Mouse (Mus musculus): Measurements from ENCODE around the gene Tnik.

Gene Tnik

DNA sequence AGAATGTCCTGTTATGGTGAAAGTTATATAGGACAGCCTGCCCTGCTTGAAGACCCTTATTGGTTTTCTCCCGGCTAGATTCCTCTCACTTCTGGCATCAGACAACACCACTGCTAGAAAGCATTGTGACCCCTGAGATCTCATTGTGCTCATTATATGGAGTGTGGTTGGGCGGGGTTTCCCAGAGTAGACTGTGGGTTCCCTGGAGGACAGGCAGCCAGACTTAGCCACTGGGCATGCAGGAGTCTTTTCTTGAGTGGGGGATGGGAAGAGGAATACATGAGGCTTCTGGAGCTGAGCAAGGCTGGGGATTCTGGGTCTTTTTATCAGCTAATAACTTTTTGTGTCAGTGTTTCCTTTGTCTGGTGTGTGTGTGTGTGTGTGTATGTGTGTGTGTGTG lies 153.0 kb downstream of the Tnik start:
- no peak for DNase-seq

DNA sequence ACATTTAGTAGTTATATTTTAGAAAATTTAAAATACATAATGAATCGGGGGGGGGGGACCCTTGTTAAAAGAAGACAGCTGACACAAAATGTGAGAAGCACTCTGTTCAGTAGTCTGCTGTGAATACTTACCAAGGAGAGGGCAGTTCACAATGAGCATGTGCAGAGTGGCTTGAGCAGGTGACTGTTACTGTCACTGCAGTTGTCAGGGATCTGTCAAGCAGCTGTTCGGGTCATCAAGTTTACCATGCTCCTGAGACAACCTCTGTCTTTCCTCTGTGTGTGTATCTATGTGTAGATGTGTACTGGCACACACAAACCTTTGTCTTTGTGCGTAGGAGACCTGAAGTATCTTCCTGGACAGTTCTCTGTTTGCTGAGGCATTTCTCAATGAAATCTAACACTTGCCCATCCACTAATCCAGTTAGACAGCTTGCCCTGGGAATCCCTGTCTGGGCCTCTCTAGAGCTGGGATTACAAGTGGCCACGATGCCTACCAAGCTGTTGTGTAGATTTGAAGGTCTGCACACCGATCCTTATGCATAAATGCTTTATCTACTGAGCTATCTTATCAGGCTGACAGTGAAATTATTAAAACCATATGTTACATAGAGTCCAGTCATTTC lies 154.2 kb downstream of the Tnik start:
- no peak for DNase-seq

DNA sequence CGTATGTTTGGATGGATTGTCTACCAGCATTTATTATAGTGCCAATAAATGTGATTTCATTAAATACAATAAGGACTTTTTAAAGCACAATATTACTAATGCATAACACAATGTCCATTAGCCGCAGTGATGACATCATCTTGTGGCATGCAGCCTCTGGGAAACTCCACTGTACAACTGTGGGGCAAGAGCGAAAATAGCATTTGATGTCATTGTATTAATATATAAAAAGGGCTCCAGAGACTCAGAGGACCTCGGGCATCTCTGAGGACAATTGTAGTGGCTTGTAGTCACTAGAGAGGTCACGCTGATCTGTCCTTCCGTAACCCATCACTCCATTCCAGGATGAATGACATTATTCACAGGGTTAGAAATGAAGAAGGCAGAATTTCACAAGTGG lies 157.2 kb downstream of the Tnik start:
- DNase-seq, result no peak

DNA sequence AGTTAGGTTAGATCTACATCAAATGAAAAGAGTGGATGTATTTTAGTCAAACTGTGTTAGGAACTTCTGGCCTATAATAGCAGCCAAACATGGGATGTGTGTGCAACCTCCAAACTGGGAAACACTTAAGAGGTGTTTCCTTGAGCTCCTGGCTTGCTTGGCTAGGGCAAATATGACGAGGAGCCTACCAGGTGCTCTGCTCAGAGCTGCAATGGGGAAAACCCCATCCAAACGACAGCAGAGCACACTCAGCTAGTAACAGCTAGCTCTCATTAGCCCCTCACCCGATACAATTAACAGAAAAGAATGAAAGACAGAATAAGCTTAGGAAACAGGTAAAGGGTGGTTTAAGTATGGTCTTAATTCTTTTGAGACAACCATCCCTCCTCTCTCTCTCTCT lies 157.7 kb downstream of the Tnik start:
- no peak for DNase-seq

DNA sequence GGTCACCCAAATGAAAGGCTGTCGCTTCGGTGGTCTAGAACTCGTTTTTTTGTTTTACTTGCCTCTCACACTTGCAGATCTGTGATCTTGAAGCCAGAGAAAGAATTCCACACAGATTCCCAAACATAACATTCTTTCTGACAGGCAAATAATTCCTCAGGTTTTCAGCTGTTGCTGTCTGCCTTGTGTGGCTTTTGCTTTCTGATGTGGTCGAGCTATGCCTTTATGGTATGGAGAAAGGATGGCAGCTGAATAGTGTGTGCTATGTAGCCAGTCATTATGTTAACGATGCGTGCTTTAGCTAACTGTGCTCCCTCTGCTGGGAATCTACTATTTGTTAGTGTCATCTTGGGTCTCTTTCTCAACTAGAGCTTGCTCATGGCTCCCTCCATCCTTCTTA lies 158.8 kb downstream of the Tnik start:
- no peak for DNase-seq

DNA sequence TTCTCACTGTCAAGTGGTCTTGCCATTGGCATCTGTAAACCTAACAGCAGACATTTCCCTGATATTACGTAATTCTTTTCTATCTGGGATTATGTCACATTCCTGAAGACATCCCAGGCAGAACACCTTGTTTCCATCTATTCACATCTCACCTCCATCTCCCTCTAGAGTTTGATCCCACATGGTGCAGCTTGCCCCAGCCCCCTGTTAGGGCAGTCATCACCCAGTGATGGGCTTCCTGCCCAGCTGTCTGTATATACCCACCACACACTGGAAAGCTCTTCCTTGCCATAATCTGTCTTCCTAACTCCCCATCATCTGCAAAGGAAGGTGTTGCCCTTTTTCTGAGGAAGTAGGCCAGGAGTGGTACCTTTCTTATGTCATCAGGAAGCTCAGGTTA lies 159.2 kb downstream of the Tnik start:
- DNase-seq, result no peak

DNA sequence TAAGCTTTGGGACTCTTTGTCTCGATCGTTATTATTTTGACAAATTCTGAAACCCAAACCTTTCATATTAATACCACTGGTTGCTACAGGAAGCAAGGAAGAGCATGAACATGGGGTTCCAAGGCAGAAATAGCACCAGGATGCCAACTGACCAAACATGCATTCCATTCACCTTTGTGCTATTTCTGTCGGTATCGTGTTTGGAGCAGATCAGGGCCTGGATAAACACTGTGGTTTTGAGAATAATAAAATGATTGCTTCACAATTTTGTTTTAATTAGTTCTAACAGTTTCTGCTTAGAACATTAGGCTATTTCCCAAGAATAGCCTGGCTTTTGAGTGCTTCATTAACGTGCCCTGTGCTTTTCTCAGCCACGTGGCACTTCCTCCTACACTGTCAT lies 162.9 kb downstream of the Tnik start:
- no peak for DNase-seq

DNA sequence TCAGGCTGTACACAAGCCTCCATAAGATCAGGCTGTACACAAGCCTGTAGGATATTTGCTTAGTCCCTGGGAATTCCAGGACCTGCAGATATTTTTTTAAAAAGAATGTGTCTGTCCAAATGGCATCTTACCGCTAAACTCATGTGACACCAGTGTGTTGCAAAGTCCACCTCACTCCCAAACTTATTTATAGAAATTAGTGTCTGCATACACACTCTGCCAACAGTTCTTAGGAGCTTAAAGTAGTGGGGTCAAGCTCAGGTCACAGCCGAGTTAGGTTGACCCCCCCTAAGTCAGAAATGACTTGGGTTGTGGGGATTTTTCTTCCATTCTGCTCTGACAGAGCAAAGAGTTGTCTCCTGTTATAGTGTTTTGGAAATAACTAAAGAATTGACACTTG lies 168.4 kb downstream of the Tnik start:
- no peak for DNase-seq

DNA sequence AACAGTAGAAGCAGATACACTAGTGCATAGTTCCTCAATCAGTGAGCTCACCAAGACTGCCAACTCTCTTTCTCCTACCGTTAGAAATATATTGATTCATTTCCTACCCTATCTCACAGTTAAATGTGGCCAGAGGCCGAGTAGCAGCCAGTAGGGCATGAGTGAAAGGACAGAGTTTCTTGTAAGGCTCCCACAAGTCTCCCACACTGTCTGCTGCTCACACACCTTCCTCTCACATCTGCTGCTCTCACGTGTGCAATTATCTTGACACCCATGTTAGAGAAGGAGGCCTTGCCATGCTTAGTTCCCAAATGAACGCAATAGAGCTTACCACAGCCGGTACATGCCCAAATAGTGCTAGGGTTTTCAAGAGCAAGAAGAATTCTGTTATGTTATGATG lies 169.3 kb downstream of the Tnik start:
- no peak for DNase-seq

DNA sequence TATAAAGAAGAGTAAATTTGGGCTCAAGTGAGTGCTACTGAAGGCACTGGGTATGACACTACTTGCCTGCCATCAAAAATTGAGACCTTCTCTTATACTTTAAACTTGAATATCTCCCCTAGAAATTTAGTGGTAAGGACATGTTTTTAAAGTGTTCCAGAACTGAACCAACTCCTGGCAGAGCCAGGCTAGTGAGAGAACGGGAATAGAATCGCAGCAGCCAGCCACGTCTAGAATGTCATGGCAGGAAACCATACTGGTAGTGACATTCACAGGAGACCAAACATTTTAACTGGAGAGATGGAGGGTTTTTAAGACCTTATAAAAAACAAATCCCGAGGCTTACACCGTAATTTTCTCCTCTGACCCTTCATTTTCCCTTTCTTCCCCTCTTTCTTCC lies 172.5 kb downstream of the Tnik start:
- DNase-seq, result no peak

DNA sequence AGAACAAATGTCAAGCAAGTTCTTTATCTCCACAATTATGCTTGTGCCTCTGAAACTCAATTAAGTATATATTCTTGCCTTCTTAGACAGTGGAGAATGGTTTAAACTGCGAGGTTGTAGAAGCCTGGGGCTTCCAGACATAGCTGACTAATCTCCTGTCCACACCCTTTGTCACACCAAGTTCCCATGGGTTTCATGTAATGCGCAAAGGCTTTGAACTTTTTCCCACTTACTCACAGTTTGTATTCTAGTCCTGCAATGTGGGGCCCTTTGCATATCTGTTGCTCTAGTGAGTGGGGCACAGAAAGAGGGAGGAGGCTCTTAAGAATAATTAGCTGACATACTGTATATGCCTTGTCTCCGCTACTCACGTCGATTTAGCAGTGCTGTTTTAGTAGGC lies 174.4 kb downstream of the Tnik start:
- DNase-seq, result no peak

DNA sequence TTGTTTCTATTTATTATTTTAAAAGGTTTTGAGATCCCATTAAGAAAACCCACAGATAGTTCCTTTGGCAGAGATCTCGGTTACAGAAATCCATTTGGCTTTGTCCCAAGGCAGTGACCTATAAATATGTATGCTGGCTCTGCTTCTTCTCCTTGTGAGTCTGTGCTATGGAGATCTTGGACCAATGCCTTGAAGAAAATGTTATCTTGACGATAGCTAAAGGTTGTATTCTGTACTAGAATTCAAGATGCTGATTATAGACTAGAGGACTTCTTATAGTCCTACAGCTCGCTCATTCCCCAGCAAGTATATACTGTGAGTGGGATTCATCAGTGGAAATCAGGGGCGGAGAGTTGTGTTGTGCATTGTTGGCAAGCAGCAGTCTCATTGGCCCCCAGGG lies 178.5 kb downstream of the Tnik start:
- DNase-seq, result peak; percentile 1

DNA sequence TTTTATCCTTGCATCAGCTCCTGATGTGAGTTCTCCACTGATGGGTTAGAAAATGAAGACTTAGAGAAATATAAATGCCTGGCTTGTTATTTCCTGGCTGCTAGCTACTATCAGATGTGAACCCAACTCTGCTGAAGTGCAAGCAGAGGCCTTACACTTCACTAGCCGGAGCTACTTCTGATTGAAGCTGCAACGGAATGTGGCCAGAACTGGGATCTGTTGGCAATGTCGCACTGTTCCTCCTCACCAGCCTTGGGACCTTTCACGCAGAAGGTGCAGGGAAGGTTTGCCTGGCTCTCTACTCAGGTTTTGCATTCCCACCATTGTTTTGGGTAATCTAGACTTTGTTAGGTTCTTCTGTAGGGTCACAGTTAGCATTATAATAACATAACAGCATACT lies 179.1 kb downstream of the Tnik start:
- DNase-seq, result no peak

DNA sequence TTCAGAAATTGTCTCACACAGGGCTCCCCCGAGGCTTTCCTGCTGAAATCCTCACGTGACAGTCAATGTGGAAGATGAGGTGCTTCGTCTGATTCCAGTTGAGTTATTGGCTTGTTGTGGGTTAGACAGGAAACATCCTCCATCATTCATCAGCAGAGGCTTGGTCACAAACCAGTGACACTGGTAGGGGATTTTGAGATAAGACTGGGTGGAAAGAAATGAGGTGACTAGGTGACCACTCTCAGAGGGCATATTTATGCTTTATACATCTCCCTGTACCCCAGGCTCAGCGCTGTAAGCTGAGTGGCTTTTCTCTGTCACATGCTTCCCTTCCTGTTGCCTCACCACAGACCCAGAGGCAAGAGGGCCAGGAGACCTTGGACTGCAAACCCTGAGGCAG lies 184.9 kb downstream of the Tnik start:
- DNase-seq, result no peak

DNA sequence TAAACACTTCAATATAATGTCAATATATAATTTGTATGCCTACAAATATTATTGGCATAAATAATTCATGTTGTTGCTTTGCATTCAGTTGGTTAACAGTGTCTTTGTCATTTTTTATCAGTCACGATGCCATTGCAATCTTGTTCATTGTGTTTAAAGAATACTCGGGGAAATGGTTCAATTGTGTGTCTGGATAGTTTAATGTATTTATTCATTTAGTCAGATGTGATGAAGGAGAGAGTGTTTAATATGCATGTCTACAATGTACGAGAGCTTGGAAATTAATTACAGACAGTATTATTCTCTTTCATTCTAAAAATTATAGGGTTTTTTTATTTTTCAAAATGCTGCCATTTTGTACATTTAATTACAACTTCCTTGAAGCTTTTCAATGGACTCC lies 190.4 kb downstream of the Tnik start:
- no peak for DNase-seq

DNA sequence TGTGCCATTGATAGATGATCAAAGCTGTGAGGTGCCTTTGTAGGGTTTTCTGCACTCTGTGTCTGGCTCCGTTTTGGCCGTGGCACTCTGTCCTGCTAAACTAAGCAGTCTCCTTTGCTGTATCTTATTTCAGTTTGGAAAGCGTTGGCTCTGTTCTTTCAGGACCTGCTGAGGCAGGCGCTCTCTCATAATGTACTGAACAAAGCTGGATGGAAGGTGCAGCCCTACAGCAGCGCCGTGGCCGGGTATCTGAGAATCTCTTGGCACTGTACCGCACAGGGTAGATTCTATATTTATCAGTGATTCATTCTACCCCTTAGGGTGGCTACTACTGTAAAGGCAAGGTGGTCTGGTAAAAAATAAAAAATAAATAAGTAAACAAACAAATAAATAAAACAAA lies 193.8 kb downstream of the Tnik start:
- no peak for DNase-seq

DNA sequence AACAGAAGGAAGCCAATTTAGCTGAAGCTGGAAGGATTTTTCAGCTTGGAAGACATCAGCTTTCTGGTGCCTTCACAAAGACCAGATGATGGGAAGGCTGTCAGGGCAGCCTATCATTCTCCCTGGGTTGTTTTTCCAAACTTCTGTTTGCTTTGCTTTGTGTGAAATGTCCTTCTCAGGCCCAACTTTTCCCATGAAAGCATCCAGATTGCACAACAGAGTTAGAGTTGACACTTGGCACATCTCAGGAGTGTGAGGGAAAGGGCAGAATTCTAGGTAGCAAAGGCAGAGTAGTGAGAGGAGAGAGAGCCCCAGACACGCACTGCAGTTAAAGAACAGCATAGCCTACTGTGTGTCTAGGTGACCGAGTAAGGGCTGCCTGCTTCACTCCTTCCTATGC lies 194.5 kb downstream of the Tnik start:
- no peak for DNase-seq

DNA sequence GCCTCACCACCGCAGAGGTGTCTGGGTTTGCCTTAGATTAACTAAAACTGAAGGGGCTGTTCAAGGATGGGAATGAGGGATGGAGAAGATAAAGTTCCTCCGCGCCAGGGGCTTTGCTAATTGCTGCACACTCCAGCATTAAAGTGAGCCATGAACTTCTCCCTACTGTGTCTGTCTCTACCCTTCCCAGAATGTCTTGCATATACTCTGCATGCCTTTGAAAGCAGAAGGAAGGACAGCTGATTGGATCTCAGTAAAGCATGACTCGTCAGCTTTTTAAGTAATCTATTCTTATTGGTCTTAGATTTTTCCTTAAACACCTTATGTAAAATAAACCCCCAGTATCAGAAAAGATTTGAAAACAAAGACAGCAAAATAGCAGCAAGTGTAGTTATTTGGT lies 203.7 kb downstream of the Tnik start:
- DNase-seq, result no peak

DNA sequence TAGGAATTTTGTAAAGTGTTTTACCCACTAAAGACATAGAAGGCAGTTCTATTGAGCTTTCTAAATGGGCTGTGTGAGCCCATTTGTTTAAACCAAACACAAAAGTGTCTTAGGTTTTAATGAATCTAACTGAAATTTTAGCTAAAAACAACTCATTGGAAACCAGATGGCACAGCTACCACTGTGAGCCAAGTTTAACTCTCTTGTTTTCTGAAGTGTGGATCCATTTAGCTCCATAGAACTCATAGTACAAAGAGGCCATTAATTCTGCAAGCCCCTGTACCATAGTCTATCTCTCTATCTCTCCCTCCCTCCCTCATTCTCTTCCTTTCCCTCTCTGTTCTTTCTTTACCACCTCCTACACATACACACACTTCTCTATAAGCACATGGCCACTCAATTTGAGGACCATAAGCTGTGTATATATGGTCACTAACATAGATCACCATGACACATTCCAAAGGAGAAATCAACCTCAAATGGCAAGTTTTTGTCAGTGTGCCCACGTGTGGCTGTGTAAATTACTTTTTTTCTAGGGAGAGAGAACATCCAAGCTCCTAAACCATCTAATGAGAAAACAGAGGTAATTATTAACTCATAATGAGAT lies 204.2 kb downstream of the Tnik start:
- no peak for DNase-seq

DNA sequence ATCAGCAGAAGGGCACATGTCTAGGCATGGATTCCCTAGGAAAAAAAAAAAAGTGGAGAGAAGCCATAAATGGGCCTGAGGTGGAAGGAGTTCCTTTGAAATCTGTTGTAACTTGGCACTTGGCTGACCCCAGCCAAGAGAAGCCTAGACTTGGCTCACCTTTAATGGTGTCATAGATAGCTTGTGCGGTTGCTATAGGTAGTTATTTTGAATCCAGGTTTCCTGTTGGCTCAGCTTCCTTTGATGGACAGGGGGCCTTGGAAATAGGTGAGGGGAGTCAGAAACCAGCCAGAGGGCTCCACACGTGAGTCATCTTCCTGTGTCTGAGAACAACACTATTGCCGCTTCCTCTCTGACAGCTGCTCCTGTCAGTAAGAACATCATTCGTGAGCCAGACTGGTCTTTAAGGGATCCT lies 204.9 kb downstream of the Tnik start:
- peak; percentile 14 for DNase-seq

DNA sequence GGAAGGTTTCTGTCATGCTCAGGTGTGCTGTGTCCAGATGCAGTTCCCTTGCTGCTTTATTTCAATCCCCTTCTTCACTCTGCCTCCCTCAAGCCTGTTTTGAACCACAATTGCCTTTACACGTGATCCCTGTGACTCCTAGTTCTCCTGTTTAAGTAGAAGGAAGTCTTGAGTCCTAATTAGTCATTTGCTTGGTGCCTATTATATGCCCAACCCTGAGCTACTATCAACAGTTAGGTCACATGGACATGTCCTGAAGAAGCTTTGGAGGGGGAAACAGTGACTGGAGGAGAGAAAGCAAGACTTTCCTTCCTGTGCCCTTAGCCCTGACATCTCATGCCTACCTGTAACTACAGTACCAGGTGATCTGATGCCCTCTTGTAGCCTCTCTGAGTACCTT lies 210.4 kb downstream of the Tnik start:
- DNase-seq, result no peak

DNA sequence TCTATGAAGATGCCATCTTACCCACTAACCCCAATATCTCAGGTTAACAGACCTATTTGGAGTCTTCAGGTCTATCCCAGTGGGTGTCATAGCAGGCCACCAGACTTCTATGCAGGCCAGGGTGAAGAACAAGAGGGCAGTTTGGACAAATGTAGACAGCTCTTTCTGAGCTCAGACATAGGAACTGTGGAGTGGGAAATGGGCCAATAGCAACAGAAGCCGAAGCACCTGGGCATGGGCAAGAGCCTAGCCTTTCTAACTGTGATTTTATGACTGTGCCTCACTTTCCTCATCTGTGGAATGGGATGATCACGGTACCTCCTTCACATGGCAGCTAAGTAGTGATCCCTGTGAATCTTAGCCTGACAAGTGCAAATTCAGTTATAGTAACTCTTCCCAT lies 214.4 kb downstream of the Tnik start:
- no peak for DNase-seq

DNA sequence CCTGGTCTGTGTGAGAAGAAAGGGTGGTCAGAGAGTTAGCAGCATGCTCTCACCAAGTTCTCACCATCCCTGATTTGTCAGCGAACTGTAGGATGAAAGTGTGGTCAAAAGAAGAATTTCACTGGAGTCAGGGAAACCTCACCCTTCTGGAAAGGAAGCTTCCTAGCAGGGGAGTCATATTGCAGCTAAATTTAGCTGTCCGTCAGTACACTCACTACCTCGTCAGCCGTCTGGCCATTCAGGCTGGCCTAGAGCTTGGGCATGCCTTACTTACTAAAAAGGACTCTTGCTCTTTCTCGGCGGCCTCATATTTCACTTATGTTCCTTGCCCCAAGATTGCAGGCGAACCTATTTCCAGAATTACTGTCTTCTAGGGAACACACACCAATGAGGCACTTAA lies 222.7 kb downstream of the Tnik start:
- DNase-seq, result no peak

DNA sequence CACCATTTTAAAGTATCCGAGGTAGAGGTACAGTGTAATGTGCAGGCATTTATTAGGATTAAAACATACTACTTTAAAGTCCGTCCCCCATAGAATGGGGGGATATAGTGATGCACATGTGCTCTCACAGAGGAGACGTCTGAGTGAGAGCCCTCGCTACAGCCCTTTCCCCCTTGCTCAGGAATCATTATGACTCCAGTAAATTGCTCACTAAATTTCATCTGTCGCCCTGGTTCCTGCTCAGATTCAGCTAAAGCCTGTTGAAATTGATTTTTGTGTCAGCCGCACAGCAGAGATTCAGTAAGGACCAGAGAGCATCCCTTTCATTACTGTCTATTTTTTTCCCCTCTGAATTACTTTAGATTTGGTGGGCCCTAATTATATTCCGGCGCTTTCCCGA lies 224.4 kb downstream of the Tnik start:
- no peak for DNase-seq

Measured in kidney, postnatal 14 days (tissue).